Mouse (Mus musculus): ENCODE measurements around the gene Asap3. TPM values are rescaled to one million over a fixed set of nuclear protein-coding genes. Genes with fewer than 3 reads are reported as not detected.
A peak's percentile ranks its signal among the peaks of the same experiment; 100 is the strongest.

Asap3 gene
- polyA plus RNA-seq, 3 experiments from 2014 or later: 0.16 TPM; not detected in 2

DNA sequence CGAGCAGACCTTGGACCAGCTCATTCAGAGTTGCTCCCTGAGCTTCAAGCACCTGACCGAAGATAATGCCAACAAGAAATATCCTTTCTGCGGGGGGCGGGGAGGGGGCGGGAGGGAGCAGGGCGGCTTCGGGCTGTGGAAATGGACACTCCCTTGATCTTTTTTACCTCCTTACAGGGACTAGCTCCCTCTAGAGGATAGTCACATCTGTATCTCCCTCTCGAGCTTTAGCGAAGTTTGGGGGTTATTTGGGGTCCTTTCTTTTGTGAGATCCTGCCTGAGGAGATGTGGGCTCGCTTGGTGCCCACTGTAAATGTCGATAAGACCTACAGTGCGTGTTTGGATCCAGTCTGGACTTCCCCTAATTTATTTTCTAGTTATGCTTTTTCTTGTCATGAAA, 24.8 kb upstream of the Asap3 start:
- no peak for ATAC-seq

DNA sequence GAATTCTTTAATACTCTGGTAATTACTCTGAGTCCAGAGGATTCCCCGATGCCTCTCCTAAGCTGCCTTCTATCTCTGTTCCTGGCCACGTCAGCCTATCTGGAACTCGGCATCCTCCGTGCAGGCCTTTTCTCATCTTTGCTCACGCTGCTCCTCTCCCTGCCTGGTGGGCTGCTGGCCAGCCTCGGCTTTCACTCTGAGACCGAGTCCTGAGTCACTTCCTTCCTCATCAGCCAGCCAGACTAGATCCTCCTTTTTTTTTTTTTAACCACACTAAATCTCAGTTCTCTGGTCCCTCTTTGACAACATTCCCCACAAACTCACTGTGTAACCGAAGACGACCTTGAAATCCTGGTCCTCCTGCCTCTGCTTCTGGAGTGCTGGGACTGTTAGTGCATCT, 20.8 kb upstream of the Asap3 start:
- ATAC-seq: no peak

DNA sequence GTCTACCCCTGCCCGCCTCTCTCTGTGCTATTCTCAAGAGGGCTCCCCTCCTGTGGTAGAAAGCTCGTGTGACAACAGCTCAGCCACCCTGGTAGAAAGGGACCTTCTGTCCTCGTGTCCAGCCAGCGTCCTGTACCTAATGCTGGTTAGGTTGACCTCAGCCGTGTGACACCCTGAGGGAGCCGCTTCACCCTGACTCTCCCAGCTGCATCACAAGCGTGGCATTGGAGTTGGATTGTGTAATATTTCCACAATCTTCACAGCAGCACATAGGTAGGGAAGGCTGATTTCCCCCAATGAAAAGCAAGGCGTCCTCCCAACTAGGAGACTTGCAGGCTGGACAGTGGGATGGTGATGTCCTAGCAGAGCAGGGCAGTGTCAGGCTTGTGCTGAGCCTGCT, 19.9 kb upstream of the Asap3 start:
- no peak for ATAC-seq

DNA sequence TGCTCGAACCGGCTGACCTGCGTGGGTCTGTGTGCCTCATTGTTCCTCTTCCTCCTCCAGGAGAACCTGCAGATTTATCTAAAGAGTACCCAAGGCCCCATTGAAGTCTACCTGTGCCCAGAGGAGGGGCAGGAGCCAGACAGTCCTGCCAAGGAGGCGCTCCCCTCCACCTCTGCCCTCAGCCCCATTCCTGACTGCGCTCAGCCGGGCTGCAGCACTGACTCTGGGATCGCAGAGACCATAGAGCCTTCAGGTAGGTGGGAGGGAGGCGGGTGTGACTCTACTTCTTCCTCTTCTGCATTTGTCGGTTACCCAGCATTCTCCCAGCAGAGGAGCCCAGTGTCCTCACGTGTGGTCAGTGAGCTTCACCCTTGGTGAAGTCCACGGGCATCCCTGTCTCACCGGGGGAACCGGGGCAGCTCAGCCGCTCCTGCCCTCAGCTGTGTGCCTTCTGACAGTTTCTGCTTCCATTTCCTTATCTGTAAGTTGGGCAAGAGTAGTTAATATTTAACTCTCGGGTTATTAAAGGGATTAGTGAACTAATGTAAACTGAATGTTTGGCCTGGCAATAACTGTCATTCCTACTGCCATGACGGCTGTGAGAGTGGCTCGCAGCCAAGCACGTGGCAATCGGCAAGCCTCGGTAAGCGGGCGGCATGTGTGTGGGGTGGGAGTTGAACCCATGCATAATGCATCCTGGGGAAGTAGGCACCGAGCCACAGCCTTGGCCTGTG, 19.3 kb upstream of the Asap3 start:
- no peak for ATAC-seq

DNA sequence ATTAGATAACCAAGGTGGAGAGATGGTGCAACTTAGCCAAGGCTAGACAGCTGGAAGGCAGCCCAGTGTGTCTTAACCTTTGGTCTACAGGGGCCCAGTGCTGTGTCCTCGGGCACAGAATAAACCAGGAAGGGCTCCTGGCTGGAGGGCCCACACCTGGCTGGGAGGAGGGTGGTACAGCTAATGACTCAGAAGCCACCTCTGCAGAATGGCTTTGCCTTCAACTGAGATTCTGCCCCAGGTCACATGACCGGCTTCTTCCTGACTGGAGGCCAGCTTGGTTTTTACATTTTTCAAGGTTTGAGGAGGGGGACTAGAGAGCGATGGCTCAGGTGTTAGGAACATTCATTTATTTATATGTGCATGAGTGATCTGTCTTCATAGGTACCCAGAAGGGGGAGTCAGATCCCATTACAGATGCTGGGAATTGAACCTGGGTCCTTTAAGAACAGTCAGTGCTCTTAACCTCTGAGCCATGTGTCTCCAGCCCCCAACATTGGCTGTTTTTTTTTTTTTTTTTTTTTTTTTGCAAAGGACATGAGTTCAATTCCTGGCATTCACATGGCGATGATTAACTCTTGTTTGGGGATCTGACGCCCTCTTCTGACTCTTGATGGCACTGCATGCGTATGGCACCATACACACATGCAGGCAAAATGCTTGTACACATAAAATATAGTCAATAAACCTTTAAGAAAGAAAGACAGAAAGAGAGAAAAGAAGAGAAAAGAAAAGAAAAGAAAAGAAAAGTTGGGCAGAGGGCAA, 17.0 kb upstream of the Asap3 start:
- no peak for ATAC-seq

DNA sequence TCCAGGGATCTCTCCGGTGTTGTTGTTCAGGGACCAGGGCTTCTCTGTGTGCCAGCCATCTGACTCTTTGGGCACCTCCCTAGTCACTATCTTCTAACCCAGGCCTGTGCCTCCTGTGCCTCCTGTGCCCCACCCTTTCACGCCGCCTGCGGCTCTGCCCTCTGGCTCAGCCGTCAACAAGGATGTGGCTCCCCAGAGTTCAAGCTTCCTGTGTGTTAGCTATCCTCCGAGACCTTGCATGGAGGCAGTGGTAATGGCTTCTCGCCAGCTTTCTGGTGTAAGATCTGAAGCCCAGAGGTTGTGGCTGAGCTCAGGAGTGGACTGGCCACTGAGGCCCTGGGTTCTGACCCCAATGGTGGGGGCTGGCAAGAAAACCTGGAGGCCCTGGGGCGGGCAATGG, 16.3 kb upstream of the Asap3 start:
- ATAC-seq: peak; percentile 96

DNA sequence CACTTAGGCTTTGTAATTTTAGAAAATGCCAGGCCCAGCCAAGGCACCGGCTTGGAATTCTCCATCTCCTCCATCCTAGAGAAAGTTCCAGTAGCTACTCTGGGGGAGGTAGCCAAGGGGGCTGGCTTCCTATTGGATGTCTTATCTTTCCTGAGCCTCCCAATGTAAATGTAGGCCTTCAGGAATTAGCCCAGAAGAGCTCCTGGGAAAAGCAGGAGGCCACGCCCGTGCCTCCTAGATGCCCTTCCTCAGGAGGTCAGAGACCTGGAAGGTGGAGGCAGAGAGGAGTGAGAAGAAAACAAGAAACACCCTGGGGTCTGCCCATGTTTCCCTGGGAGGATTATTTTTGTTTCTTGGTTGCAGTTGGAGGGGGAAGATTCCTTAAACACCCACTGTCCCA, 12.6 kb upstream of the Asap3 start:
- no peak for ATAC-seq

DNA sequence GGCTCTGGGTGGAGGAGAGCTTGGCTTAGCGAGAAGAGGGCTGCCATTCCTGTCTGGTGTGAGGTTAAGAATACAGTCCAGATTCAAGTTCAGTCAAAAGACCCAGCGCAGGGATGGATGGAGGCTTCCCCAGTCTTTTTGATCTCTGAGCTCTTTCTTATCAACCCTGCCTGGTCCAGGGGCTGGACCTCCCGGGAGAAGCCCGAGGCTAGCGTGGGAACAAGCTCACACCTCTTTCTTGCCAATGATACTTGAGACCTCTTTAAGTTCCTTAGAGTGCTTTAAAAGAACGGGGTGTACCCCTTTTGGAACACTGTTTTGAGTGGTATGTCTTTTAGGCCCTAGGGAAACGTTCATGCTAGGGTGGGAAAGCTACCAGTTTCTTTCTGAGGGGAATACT, 11.1 kb upstream of the Asap3 start:
- ATAC-seq: no peak

DNA sequence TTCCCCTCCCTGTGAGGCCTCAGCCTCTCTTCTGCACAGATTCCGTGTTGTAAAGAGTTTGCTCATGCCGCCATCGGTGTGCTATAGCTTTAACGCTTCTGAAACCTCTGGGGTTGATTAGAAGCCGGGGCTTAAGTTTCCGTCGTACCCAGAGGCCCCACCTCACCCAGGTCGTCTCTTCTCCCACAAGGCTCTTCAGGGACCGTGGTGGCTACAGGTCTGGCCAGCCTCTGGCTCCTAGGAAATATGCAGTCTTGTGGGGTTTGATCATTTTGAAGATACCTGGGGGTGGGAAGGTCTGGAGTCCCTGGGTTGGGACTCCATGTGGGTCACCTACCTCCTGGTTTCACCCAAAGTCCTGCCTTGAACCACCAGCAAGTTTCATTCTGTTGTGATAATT, 10.5 kb upstream of the Asap3 start:
- ATAC-seq: no peak

DNA sequence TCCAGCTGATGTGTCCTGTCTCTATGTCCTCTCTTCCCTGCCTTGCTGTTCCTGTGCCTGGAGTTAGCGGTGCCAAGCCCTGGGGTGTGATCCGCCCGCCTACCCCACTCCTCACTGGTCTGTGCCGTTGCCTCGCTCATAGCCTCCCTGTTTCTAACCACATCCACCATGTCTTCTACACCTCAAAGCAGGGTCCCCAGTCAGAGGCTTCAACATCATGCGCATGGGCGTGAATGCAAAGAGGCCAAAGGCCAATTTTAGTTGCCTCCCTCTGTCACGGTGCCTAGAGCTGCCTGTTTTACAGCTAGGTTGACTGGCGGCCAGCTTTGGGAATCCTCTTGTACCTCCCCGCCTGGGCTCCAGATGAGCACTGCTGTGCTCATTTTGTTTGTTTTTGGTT, 10.0 kb upstream of the Asap3 start:
- ATAC-seq: no peak

DNA sequence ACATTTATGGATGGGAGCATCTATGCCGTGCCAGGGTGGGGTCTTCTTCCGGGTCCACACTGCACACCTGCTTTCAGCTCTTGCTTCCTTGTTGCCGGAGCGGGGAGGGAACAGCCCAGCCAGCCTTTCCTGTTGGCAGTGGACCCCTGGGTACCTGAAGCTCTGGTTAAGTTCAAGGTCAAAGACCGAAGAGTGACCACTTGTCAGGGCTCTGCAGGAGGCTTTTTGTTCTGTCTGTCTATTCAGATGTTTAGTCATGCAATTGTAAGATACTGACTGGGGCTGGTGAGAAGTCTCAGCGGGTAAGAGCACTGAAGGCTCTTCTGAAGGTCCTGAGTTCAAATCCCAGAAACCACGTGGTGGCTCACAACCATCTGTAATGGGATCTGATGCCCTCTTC, 7.3 kb upstream of the Asap3 start:
- ATAC-seq: no peak

DNA sequence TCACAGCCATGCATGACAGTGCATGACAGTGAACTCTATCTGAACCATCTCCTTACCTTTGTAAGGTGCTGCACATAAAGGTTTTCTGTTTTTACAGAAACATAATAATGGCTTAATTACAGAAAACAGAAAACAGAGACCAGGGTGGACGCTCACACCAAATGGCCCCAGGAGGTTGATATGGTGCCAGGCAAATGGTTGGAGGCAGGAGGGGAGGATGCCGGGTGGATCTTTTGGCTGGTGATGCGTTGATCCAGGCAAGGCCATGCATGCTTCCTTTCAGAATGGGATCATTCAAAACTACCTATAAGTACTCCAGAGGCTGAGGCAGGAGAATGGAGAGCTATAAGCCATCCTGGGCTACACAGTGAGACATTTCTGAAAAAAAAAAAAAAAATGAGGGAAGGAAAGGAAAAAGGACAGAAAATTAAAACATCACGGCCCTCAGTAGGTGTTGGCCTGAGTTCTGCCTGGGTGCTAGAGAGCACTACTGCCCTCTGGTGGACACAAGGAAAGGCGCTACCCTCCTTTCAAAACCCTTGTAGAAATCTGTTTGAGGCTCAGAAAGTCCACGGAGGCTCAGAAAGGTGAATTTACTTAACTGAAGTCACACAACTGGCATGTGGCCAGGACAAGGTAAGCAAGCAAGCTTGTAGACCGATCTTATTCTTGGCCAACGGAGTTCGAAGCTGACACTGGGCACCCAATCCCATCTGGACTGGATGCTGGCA, 6.4 kb upstream of the Asap3 start:
- ATAC-seq: no peak

DNA sequence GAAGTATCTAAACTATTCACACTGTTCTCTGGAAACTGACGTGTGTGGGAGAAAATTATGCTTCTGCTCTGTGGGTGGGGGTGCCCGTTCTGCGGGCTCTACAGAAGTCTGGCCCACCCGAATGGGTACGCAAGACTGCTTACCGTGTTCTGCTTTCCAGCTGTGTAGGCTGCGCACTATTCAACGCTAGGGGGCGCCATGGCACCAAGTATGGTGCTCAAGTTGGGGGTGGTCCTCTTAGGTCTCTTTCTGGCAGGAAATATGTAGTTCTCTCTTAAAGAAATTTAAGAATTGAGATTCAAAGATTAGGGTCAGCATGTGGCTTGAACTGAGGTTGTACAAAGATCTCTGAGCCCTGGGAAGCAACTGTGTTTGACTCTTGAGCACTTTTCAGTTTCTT, 3.7 kb upstream of the Asap3 start:
- no peak for ATAC-seq

DNA sequence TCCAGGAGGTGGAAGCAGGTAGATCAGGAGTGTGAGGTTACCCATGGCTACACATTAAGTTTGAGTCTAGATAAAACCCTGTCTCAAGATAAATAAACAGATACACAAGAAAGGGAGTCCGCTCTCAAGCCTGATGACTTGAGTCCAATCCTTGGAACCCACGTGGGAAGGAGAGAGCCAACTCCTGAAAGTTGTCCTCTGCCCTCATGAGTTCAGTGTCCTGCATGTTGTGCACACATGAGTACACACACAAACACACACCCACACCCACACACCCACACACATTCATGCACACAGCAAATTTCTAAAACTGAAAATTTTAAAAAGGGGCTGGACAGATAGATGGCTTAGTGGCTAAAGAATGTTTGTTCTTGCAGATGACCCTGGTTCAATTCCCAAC, 1.4 kb upstream of the Asap3 start:
- ATAC-seq: no peak

DNA sequence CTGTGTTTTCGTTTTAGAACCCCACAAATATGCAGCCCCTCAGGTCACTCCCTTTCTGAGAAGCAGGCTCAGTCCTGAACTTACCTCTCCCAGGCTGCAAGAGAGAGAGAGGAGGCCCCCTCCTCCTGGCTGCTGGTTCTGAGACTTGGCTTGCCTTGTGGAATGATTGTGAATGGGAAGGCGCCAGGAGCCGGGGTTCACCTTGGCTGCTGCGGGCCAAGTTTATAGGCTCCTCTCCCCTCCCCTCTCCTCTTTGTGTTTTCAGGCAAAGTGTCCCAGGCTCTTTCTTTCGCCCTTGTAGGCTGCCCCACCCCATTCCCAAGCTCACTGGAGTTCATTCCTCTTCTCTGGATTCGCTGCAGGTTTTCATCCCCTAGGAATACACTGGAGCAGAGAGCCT, 778 bp downstream of the Asap3 start:
- ATAC-seq: no peak

DNA sequence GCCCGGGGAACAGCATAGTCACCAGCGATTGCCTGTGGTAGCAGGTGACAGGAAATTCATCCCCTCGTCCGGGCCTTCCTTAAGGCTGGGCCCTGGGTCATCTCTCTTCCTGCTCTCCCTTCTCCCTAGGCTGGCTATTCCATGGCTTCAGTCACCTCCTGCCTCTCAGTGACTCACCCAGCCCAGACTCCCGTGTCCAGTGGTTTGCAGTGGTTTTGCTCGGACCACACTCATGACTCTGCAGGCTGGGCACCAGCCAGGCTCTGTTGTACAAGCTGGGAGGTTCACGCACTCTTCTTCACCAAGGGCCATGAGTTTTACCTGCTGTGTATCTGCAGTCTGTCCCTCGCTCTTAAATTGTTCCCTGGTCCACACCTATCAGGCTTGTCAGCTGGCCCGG, 4.8 kb downstream of the Asap3 start:
- no peak for ATAC-seq

DNA sequence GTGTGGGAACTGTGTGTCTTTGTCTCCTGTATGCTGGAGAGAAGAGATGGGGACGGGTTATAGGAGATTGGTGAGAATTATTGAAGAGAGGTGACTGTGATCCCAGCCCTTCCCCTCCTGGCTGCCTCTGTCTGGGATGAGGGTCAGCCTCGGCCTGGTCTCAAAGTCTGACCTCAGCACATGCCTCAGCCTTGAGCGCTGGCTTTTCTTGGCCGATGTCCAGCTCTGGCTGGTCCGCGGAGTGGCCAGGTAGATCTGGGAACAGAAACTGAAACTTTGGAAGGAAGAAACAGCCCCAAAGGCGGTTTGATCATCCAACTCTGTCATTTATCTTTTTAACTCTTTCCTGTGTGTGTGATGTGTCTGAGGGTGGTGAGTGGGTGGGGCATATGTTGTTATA, 7.5 kb downstream of the Asap3 start:
- ATAC-seq: no peak

DNA sequence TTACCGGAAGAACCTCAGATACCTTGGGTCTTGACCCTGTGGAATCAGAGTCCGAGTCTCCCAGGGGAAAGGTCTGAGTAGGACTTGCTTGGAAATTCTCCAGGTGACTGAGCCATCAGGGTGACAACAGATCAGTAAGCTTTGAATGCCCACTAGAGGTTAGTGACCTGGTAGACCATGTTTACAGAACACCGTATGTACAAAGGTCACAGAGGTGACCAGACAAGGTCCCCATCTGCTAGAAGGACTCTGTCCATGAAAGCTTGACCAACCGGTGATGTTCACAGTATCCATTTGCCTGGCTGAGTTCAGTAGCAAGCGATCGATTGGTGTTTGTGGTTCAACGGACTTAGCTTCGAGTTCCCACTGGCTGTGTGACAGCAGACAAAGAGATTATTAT, 8.7 kb downstream of the Asap3 start:
- ATAC-seq: no peak

DNA sequence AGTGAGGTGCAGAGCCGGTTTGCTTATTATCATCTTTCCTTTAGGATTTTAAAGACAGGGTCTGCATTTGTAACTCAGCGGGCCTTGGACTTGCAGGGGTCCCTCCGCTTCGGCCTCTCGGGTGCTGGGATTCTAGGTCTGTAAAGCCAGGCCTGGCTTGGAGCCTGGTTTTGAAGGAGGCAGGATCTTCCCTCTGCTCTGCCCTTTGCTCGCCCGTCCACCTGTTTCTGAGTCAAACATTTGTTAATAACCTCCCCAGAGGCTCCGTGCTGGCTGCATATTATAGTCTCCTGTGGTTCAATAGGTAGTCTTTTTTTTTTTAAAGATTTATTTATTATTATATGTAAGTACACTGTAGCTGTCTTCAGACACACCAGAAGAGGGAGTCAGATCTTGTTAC, 9.4 kb downstream of the Asap3 start:
- ATAC-seq: no peak

DNA sequence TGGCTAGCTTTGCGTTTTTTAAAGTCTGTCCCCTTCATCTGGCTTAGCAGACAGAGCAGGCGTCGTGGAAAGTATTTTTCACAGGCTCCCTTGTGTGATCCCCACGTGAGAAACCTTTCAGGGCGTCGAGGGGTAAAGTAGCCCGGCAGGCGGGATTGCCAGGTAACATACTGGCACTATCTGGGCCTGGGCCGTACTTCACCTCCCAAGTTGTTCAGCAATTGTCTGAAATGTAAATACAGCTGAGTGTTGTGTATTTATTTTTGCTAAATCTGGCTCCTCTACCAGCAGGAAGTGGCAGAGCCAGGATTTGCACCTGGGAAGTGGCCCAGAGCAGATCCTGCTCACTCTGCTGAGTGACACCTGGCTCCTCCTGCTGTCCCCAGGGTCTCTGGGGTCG, 10.9 kb downstream of the Asap3 start:
- ATAC-seq: no peak

DNA sequence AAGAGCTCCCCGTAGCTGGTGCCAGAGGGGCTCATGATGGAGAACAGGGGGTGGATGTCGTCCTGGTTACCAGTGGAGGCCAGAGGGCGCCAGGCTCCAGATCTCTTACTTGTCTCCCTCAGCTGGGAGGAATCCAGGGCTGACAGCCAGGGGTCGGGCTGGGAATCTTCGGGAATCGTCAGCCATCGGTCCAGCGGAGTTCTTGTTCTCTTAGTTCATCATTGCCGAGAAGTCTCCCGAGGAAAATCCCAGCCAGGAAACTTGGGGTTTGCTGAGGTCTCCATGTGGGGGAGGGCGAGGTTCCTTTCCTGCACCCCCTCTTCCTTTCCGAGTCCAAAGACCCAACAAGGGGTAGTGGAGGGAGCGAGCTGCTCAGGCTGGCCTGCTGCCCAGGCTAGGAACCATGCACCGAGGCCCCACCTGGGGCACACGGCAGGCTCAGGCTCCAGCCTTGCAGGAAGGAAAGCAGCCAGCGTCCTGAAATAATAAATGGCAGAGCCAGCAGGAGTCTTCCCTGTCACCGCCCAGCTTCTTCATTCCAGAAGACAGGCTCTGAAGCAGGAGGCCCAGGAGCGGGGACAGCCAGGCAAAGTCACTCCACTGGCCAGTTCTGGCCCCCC, 12.5 kb downstream of the Asap3 start:
- no peak for ATAC-seq

DNA sequence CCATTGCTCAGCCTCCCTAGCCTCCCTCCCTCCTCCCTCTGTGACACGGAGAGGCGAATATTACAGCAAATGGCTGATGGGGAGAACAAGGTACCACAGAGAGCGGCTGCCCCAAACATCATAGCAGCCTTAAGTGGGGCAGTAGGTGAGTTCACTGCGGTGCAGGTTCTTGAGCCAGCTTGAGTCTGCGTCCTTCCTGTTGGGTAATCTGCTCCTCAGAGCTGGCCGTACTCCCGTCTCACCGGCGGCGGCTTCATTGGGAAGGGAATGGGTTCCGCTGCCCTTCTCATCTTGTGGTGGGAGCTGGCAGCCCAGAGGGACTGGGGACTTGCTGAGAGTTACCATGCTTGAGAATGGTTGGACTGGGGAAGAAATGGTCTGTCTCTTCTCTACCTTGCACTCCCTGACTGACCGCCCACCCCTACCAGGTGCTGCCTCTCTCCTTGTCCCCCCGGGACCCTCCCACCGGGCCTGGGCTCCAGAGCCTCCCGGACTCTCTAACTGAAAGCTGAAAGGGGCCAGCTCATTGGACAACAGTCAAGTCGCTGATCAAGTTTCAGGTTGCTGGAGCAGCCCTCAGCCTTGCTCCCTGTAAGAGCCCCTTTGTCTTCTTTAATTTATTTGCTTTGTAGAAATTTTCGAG, 14.1 kb downstream of the Asap3 start:
- no peak for ATAC-seq

All from inflammation-experienced regulatory T-cells, adult 6 months (primary cell).